Mouse (Mus musculus) spleen, embryonic (tissue): ENCODE measurements at regions not wholly inside any gene's neighbourhood (a gene's known extent, or its start where the extent isn't known, plus 50 kb on each side); places are given as distances from the start of the nearest gene placed in this dataset.

ENCODE experiments used
- CTCF ChIA-PET: fragments of 350-600 bp; sonication (Branson Sonifier 250); formaldehyde crosslinking; loops from one replicate; lab custom pipeline; 2022; lab: Charles Lee

GRCm38 (mm10) chr16:95929700-95930435 lies 60.9 kb downstream of the Psmg1 start:
- CTCF ChIA-PET, result interaction anchor here (0.6 kb wide), 1 partner anchor 51 kb away, joined by 3 read pairs; no protein-coding TSS in a partner anchor

GRCm38 (mm10) chr16:95928290-95929260 lies 62.2 kb downstream of the Psmg1 start:
- CTCF ChIA-PET, result no interaction called here

GRCm38 (mm10) chr16:95926558-95926957 lies 64.2 kb downstream of the Psmg1 start:
- CTCF ChIA-PET, result no interaction called here

- CTCF ChIA-PET, result no interaction called here
Measured at GRCm38 (mm10) chr16:95924716-95925115, 66.0 kb downstream of the Psmg1 start.

GRCm38 (mm10) chr16:95923991-95924390 lies 66.8 kb downstream of the Psmg1 start:
- CTCF ChIA-PET, result no interaction called here

- CTCF ChIA-PET, result no interaction called here
Measured at GRCm38 (mm10) chr16:95922369-95922934, 68.3 kb downstream of the Psmg1 start.

- CTCF ChIA-PET, result no interaction called here
Measured at GRCm38 (mm10) chr16:95921169-95921568, 69.6 kb downstream of the Psmg1 start.

- CTCF ChIA-PET, result no interaction called here
Measured at GRCm38 (mm10) chr16:95918651-95919425, 71.9 kb downstream of the Psmg1 start.

GRCm38 (mm10) chr16:95917635-95918407 lies 72.9 kb downstream of the Psmg1 start:
- CTCF ChIA-PET, result interaction anchor here (0.6 kb wide), 1 partner anchor 156 kb away, joined by 3 read pairs; no protein-coding TSS in a partner anchor

GRCm38 (mm10) chr16:95913879-95914278 lies 76.9 kb downstream of the Psmg1 start:
- CTCF ChIA-PET, result no interaction called here

GRCm38 (mm10) chr16:95904531-95905165 lies 86.1 kb downstream of the Psmg1 start:
- CTCF ChIA-PET, result no interaction called here

- CTCF ChIA-PET, result no interaction called here
Measured at GRCm38 (mm10) chr16:95903383-95903913, 87.3 kb downstream of the Psmg1 start.

- CTCF ChIA-PET, result no interaction called here
Measured at GRCm38 (mm10) chr16:95902177-95902576, 88.6 kb downstream of the Psmg1 start.

GRCm38 (mm10) chr16:95901388-95901787 lies 89.4 kb downstream of the Psmg1 start:
- CTCF ChIA-PET, result no interaction called here

GRCm38 (mm10) chr16:95900181-95900580 lies 90.6 kb downstream of the Psmg1 start:
- CTCF ChIA-PET, result interaction anchor here (0.6 kb wide), 1 partner anchor 14 kb away, joined by 3 read pairs; no protein-coding TSS in a partner anchor

- CTCF ChIA-PET, result no interaction called here
Measured at GRCm38 (mm10) chr16:95899672-95900071, 91.1 kb downstream of the Psmg1 start.

- CTCF ChIA-PET, result interaction anchor here (0.6 kb wide), 1 partner anchor 189 kb away, joined by 3 read pairs; no protein-coding TSS in a partner anchor
Measured at GRCm38 (mm10) chr16:95897843-95898242, 92.9 kb downstream of the Psmg1 start.

- CTCF ChIA-PET, result interaction anchor here (0.6 to 0.7 kb wide), 3 partner anchors 55 to 188 kb away, joined by 3 to 12 read pairs (median 6); no protein-coding TSS in a partner anchor
Measured at GRCm38 (mm10) chr16:95896126-95896525, 94.6 kb downstream of the Psmg1 start.

GRCm38 (mm10) chr16:95893534-95894290 lies 97.0 kb downstream of the Psmg1 start:
- CTCF ChIA-PET, result no interaction called here
